Mouse (Mus musculus): ENCODE results near the gene Zwilch. TPM values are rescaled to one million over a fixed set of nuclear protein-coding genes. Genes with fewer than 3 reads are reported as not detected.

The Zwilch gene
- 4.9 and 5.2 TPM in 2 replicates for polyA plus RNA-seq (2015; fragmentation: Nextera tagmentation; extraction: Ambion mirVana)

DNA sequence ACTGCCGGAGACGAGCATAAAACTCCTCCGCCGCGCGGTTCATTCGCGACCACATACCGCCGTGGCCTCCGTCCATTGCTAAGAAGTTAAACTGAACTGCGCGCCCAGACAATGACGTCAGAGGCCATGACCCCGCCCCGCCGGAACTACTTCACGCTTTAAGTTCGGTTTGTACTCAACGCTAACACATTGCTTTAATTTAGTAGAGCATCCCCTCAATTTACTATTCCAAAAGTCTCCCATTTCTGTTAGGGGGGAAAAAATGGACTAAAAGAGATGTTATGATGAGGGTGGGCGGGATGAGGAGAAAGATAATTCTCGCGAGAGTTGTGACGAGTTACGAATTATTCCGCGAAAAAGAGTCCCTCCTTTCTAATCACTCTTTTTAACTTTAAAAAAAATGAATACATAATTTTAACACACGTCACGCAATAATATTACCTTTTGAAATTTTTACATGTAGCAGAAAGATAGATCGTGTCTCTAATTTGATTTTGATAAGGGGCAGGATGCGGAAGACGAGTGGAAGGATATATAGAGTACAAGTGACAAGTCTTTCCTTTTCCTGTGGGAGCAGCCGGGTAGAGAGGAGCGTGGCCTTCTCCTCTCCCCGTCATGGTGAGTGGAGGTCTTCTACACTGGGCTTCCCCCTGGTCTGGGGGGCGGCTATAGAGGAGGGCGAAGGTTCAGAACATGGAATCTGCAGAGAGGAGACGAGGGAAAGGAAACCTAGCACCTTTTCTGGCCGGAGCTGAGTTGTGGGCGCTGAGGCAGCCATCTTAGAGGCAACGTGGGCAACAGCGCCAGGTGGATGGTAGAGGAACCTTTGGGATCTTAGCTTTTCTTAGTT lies at the start of gene Zwilch, which contains the start of gene Rpl4:
Gene Zwilch, minus strand, starts transcription at position 289 of the 850 bp plus-strand sequence.
Gene Rpl4, plus strand, starts transcription at position 560 of the 850 bp plus-strand sequence.
- peak; percentile 93 for ATAC-seq (replicated peaks)
- Histone ChIP-seq H3K36me3 (replicated peaks) (peaks cover 30% of the 10 kb centered on the region), H3K4me2 (peak within 1 kb of the TSS; percentile 82), H3K9me3 (no peaks in the 10 kb centered on the region), H3K27ac (peak within 1 kb of the TSS; percentile 84), H3K9ac (peak within 1 kb of the TSS; percentile 81), H3K4me3 (peak within 1 kb of the TSS; percentile 79), H3K4me1 (peaks cover 24% of the 10 kb centered on the region), H3K27me3 (replicated peaks) (no peaks in the 10 kb centered on the region)
- whole genome bisulfite sequencing = under 1% methylated on average over 42 of the region's 42 CpGs

DNA sequence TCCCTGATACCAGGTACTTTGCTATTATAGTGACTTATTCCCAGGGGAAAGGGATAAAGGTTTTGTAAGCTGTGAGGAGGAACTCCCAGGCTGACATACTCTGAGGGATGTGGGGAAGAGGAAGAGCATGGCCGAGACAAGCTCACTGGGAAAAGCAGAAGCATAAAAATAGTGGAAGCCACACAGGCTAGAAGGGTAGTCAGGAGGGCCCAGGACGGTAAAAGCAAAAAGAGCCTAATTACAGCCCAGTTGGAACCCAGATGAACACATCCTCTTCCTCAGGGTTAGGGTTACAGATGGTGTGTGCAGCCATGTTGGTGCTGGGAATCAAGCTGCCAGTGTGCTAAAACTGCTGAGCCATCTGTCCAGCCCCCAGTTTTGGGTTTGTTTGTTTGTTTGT lies 49.2 kb upstream of the Zwilch start:
- WGBS = 82% methylated on average over 2 of the region's 2 CpGs

DNA sequence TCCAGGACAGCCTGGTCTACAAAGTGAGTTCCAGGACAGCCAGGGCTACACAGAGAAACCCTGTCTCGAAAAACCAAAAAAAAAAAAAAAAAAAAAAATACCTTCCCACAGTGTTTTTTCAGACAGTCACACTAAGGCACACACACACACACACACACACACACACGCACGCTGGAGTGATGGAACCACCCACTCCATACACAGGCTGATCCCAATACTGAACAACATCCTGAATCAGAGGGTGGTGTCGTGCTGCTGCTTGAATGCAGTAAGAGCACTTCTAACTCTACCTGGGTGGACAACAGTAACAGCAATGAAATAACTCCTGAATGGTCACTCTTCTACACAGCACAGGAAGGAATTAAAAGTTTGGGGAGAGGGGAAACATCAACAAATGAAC lies 48.6 kb upstream of the Zwilch start:
- H3K27me3 ChIP-seq (replicated peaks) = no peaks in the 10 kb centered on the region
- no peaks in the 10 kb centered on the region for H3K36me3 ChIP-seq (replicated peaks)
- H3K4me3 ChIP-seq = no peak overlapping the region
- peaks cover 4% of the 10 kb centered on the region; the same call in 1 of the 2 replicates for H3K4me1 ChIP-seq
- 93% methylated on average over 3 of the region's 4 CpGs for WGBS
- no peak overlapping the region for H3K4me2 ChIP-seq
- no peak overlapping the region for H3K9ac ChIP-seq
- no peak overlapping the region for H3K27ac ChIP-seq
- H3K9me3 ChIP-seq = no peaks in the 10 kb centered on the region
- ATAC-seq (replicated peaks) = no peak

More for the DNA sequence above, 49.2 kb upstream of the Zwilch start:
- peaks cover 4% of the 10 kb centered on the region; the same call in 1 of the 2 replicates for H3K4me1 ChIP-seq
- H3K4me2 ChIP-seq = no peak overlapping the region
- H3K36me3 ChIP-seq (replicated peaks) = no peaks in the 10 kb centered on the region
- ATAC-seq (replicated peaks) = no peak
- no peaks in the 10 kb centered on the region for H3K27me3 ChIP-seq (replicated peaks)
- H3K4me3 ChIP-seq = no peak overlapping the region
- H3K9me3 ChIP-seq = no peaks in the 10 kb centered on the region
- no peak overlapping the region for H3K27ac ChIP-seq
- H3K9ac ChIP-seq = no peak overlapping the region

DNA sequence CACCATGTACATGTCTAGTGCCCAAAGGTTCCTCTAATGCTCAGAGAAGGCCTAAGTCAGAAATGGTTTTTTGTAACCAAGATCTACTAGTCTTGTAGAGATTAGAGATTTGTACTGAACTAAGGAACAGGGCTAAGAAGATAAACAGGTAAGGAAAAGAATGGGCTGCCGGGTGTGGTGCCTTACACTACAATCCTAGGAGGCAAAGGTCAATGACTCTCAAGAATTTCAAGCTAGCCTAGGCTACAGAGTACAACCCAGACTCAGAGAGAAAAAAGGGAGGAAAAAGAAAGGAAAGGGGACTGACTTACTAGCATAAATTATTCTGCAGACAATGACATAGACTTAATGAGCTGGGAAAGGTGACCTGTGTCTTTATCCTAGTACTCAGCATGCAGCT lies 47.7 kb upstream of the Zwilch start:
- Histone ChIP-seq H3K27me3 (replicated peaks) (no peaks in the 10 kb centered on the region), H3K27ac (no peak overlapping the region), H3K36me3 (replicated peaks) (no peaks in the 10 kb centered on the region), H3K9ac (no peak overlapping the region), H3K9me3 (no peaks in the 10 kb centered on the region), H3K4me3 (no peak overlapping the region), H3K4me1 (peaks cover 4% of the 10 kb centered on the region; the same call in 1 of the 2 replicates), H3K4me2 (no peak overlapping the region)
- ATAC-seq (replicated peaks) = no peak
- WGBS = 58% methylated on average over 1 of the region's 1 CpGs

DNA sequence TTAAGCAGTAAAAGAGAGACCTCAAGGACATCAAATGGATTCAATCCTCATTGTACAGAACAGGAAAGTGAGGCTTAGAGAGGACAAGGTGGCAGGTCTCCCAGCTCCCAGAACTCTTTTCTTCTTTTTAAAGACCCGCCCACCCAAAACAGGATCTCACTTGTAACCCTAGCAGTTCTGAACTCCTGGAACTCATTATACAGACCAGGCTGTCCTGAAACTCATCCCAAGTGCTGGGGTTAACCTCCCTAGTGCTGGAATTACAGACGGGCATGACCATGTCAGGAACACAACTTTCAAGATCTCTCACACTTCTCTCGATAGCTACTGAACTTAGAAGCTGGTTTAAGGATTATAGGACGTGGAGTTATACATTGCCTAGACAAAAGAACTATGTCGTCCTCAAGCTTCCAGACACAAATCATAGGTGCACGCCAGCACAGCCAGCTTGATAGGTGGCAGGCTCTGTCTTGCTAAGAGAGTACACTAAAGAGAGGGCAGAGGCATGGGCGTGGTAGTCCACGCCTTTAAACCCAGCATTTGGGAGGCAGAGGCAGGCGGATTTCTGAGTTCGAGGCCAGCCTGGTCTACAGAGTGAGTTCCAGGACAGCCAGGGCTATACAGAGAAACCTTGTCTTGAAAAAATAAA lies 47.0 kb upstream of the Zwilch start:
- H3K4me2 ChIP-seq = no peak overlapping the region
- H3K36me3 ChIP-seq (replicated peaks) = no peaks in the 10 kb centered on the region
- no peak overlapping the region for H3K9ac ChIP-seq
- no peak overlapping the region for H3K27ac ChIP-seq
- ATAC-seq (replicated peaks) = no peak
- no peaks in the 10 kb centered on the region for H3K27me3 ChIP-seq (replicated peaks)
- no peak overlapping the region for H3K4me3 ChIP-seq
- WGBS = 85% methylated on average over 10 of the region's 10 CpGs
- H3K4me1 ChIP-seq = peaks cover 4% of the 10 kb centered on the region; the same call in 1 of the 2 replicates
- no peaks in the 10 kb centered on the region for H3K9me3 ChIP-seq

DNA sequence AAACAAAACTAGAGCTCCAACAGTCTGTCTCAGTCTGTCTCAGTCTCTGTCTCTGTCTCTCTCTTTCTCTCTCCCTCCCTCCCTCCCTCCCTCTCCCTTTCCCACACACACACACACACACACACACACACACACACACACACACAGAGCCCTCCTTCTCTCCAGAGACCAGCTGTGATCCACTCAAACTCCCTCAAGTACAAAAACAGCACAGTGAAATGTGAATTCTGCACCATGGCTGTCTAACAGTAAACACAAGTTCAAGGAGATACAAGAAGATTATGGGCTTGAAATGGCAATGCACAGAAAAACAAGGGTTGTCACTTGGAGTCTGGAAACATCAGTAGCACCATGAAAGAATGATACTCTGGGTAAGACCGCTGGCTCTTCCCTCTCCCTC lies 46.4 kb upstream of the Zwilch start:
- Histone ChIP-seq H3K36me3 (replicated peaks) (no peaks in the 10 kb centered on the region), H3K4me1 (peaks cover 4% of the 10 kb centered on the region; the same call in 1 of the 2 replicates), H3K9me3 (no peaks in the 10 kb centered on the region), H3K4me2 (no peak overlapping the region), H3K27me3 (replicated peaks) (no peaks in the 10 kb centered on the region), H3K4me3 (no peak overlapping the region), H3K27ac (no peak overlapping the region), H3K9ac (no peak overlapping the region)
- ATAC-seq (replicated peaks) = no peak
- 47% methylated on average over 1 of the region's 1 CpGs for WGBS

DNA sequence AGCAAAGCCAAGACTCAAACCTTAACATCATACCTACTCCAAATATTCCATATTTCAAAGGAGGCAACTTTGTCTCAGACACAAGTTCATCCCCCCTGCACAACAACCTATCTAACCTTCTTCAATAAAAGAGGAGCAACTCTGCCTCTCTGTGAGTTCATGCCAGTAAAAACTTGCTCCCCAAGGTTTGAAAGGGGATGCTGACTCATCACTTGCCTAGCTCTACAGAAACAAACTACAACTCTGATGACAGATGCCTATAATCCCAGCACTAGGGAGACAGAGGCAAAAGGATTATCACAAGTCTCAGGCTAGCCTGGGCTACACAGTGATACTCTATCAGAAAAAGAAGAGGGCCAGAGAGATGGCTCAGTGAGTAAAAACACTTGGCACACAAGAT lies 45.0 kb upstream of the Zwilch start:
- ATAC-seq (replicated peaks) = no peak
- no peaks in the 10 kb centered on the region for H3K27me3 ChIP-seq (replicated peaks)
- no peak overlapping the region for H3K4me2 ChIP-seq
- no peaks in the 10 kb centered on the region for H3K36me3 ChIP-seq (replicated peaks)
- H3K27ac ChIP-seq = no peak overlapping the region
- H3K4me1 ChIP-seq = peaks cover 4% of the 10 kb centered on the region; the same call in 1 of the 2 replicates
- no peak overlapping the region for H3K9ac ChIP-seq
- no peaks in the 10 kb centered on the region for H3K9me3 ChIP-seq
- no peak overlapping the region for H3K4me3 ChIP-seq

DNA sequence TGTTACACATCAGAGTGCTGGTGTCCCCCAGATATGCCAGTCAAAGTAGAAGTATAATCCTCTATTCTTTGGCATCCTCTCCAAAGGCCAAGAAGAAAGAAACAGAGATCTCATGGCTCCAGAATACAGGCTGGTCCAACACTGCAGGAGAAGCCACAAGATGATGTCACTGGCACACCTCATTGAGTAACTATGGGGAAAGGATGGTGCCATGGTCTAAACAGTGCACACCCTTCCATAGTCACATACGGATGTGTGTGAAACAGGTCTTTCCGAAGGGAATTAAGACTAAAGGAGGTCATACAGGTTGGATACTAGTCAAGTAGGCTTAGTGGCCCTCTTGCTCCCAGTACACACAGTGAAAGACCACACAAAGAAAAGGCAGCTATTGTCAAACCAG lies 43.7 kb upstream of the Zwilch start:
- H3K27ac ChIP-seq = no peak overlapping the region
- no peak overlapping the region for H3K4me2 ChIP-seq
- 90% methylated on average over 2 of the region's 2 CpGs for WGBS
- H3K9ac ChIP-seq = no peak overlapping the region
- H3K27me3 ChIP-seq (replicated peaks) = no peaks in the 10 kb centered on the region
- H3K4me3 ChIP-seq = no peak overlapping the region
- no peaks in the 10 kb centered on the region for H3K36me3 ChIP-seq (replicated peaks)
- no peak for ATAC-seq (replicated peaks)
- no peaks in the 10 kb centered on the region for H3K9me3 ChIP-seq
- H3K4me1 ChIP-seq = peaks cover 4% of the 10 kb centered on the region; the same call in 1 of the 2 replicates

DNA sequence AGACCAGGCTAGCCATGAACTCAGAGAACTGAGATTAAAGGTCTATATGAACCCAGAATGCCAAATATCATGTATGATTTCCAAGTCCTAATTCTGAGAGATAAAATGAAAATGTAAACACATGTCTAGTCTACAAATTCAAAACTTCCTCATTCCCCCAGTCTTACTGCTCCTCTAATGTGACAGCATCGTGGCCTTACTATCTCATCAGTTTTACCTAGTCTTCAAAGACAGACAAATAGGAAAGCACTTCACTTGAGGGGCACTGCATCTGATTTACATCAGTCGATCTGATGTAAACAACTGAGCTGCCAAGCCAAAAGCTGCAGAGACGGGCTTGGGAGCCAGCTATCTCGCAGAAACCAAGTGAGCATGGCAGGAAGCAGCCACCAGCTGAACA lies 43.2 kb upstream of the Zwilch start:
- no peaks in the 10 kb centered on the region for H3K27me3 ChIP-seq (replicated peaks)
- H3K4me1 ChIP-seq = peaks cover 4% of the 10 kb centered on the region; the same call in 1 of the 2 replicates
- no peak overlapping the region for H3K9ac ChIP-seq
- WGBS = 81% methylated on average over 4 of the region's 4 CpGs
- H3K4me2 ChIP-seq = no peak overlapping the region
- H3K36me3 ChIP-seq (replicated peaks) = no peaks in the 10 kb centered on the region
- no peak for ATAC-seq (replicated peaks)
- no peaks in the 10 kb centered on the region for H3K9me3 ChIP-seq
- H3K27ac ChIP-seq = no peak overlapping the region
- H3K4me3 ChIP-seq = no peak overlapping the region

DNA sequence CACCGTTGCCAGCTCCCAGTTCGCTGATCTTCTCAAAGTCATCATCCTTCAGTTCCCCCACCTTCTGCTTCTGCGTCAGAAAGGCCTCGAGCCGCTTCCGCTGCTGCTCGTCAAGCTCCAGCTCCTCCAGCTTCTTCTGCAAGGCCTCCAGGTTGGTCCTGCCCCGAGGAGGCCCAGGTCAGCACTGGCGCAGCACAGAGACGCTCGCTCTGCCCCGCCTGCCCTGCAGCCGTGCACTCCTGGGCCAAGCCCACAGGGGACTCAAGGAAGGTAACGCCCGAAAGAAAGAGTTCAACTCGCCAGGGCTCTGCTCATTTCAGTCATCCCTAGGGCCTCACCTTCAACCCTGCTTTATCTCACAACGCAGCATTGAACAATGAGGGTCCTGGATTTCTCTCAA lies 41.5 kb upstream of the Zwilch start:
- WGBS = 95% methylated on average over 17 of the region's 17 CpGs
- no peak for ATAC-seq (replicated peaks)
- H3K4me2 ChIP-seq = no peak overlapping the region
- H3K27ac ChIP-seq = no peak overlapping the region
- H3K4me3 ChIP-seq = no peak overlapping the region
- no peak overlapping the region for H3K9ac ChIP-seq
- no peaks in the 10 kb centered on the region for H3K4me1 ChIP-seq
- no peaks in the 10 kb centered on the region for H3K27me3 ChIP-seq (replicated peaks)
- H3K36me3 ChIP-seq (replicated peaks) = no peaks in the 10 kb centered on the region
- H3K9me3 ChIP-seq = no peaks in the 10 kb centered on the region

DNA sequence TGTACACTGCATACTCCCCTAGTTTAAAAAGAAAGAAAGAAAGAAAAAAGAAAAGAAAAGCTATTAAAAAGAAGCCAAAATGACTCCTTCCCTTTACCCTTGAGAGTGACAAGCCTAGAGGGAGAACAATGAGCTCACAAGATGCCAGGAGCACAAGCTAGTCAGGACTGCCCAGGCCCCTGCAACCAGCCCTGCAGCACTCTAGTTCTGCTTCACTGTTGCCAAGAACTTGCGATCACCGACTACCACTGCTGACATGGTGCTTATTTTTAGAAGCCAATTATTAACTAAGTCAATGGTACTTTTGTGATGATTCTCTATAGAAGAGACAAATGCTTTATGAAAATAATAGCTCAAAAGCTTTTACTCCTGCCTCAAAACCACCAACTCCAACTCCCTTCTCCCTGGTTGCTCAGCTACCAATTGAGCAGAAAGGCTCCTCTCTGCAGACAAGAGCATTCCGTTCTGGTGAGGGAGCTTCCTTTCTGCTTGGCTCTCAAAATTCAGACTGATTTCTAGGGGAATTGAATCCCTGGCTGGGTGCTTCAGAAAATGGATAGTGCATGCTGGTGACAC lies 34.7 kb upstream of the Zwilch start:
- WGBS = 80% methylated on average over 3 of the region's 3 CpGs
- H3K36me3 ChIP-seq (replicated peaks) = no peaks in the 10 kb centered on the region
- H3K9ac ChIP-seq = no peak overlapping the region
- no peaks in the 10 kb centered on the region for H3K4me1 ChIP-seq
- no peaks in the 10 kb centered on the region for H3K27me3 ChIP-seq (replicated peaks)
- H3K27ac ChIP-seq = no peak overlapping the region
- H3K4me2 ChIP-seq = no peak overlapping the region
- H3K9me3 ChIP-seq = no peaks in the 10 kb centered on the region
- H3K4me3 ChIP-seq = no peak overlapping the region
- ATAC-seq (replicated peaks) = no peak

DNA sequence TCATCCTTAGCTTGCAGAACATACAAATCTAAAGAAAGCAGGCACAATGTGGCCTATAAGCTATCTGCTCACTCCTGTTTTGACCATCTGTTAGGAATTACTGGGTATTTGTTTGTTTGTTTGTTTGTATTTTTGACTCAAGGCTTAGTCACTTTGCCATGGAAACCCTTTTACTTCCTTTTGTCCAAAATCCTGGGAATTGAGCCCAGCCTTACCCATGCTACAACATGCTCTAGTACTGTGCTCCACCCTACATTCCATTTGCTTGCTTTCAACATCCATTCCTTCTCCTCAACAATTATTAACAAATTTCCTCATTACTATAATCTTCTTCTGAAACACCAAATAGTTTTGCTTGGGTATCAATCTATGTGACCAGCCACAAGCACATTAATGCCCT lies 30.0 kb upstream of the Zwilch start:
- no peak overlapping the region for H3K4me3 ChIP-seq
- no peaks in the 10 kb centered on the region for H3K4me1 ChIP-seq
- H3K27ac ChIP-seq = no peak overlapping the region
- no peaks in the 10 kb centered on the region for H3K9me3 ChIP-seq
- no peaks in the 10 kb centered on the region for H3K27me3 ChIP-seq (replicated peaks)
- no peak overlapping the region for H3K9ac ChIP-seq
- H3K36me3 ChIP-seq (replicated peaks) = no peaks in the 10 kb centered on the region
- H3K4me2 ChIP-seq = no peak overlapping the region
- no peak for ATAC-seq (replicated peaks)

All from midbrain, embryonic 15.5 days (tissue).